Mouse (Mus musculus) testis, postnatal 10 days (tissue): ENCODE results near the gene Idh2.

ENCODE experiments used
- DNase-seq: peaks from one replicate; pipeline ENCODE4 v3.0.0; 2021; ENCODE audit warnings: low spot score

The Idh2 gene

GRCm38 (mm10) chr7:80085970-80086715 lies 29.0 kb downstream of the Idh2 start:
- no peak for DNase-seq

- peak; percentile 85 for DNase-seq
These were observed 30.7 kb downstream of the Idh2 start for GRCm38 (mm10) chr7:80084484-80084931.

- DNase-seq = no peak
These were observed 33.3 kb downstream of the Idh2 start for GRCm38 (mm10) chr7:80081586-80082554.

GRCm38 (mm10) chr7:80078792-80079301 lies 36.3 kb downstream of the Idh2 start:
- peak; percentile 75 for DNase-seq

GRCm38 (mm10) chr7:80077801-80078200 lies 37.4 kb downstream of the Idh2 start:
- no peak for DNase-seq

GRCm38 (mm10) chr7:80076961-80077716 lies 38.1 kb downstream of the Idh2 start:
- no peak for DNase-seq

- DNase-seq = no peak
These were observed 39.1 kb downstream of the Idh2 start for GRCm38 (mm10) chr7:80075946-80076583.

GRCm38 (mm10) chr7:80074921-80075441 lies 40.2 kb downstream of the Idh2 start:
- no peak for DNase-seq

- DNase-seq = no peak
These were observed 41.7 kb downstream of the Idh2 start for GRCm38 (mm10) chr7:80073506-80073905.

GRCm38 (mm10) chr7:80072297-80072696 lies 42.9 kb downstream of the Idh2 start:
- no peak for DNase-seq

- DNase-seq = no peak
These were observed 44.0 kb downstream of the Idh2 start for GRCm38 (mm10) chr7:80071209-80071608.

GRCm38 (mm10) chr7:80069615-80070327 lies 45.4 kb downstream of the Idh2 start:
- no peak for DNase-seq

- no peak for DNase-seq
These were observed 46.9 kb downstream of the Idh2 start for GRCm38 (mm10) chr7:80068341-80068740.

- no peak for DNase-seq
These were observed 48.3 kb downstream of the Idh2 start for GRCm38 (mm10) chr7:80066675-80067455.

GRCm38 (mm10) chr7:80065250-80065649 lies 49.9 kb downstream of the Idh2 start:
- DNase-seq = no peak

GRCm38 (mm10) chr7:80063902-80064736 lies 51.1 kb downstream of the Idh2 start:
- no peak for DNase-seq

- no peak for DNase-seq
These were observed 51.9 kb downstream of the Idh2 start for GRCm38 (mm10) chr7:80063244-80063643.

GRCm38 (mm10) chr7:80062083-80062826 lies 52.9 kb downstream of the Idh2 start:
- DNase-seq = no peak
